Mouse (Mus musculus) NIH3T3 (cell line): ENCODE results near the gene Dph5.
A peak's percentile ranks its signal among the peaks of the same experiment; 100 is the strongest.

ENCODE experiments used
- DNase-seq: peaks from one replicate; pipeline ENCODE4 v3.0.0-alpha.2; 2012; ENCODE audit warnings: low read depth

Gene Dph5

GRCm38 (mm10) chr3:115887427-115888309 is at the start of gene Dph5:
Gene Dph5 (plus strand): TSS chr3:115887837.
- peak; percentile 95 for DNase-seq

GRCm38 (mm10) chr3:115844566-115844965 is 43.1 kb upstream of the Dph5 start:
- DNase-seq, result no peak

GRCm38 (mm10) chr3:115845032-115845618 is 42.5 kb upstream of the Dph5 start:
- DNase-seq, result no peak

GRCm38 (mm10) chr3:115845724-115846123 is 41.9 kb upstream of the Dph5 start:
- DNase-seq, result no peak

GRCm38 (mm10) chr3:115846153-115846552 is 41.5 kb upstream of the Dph5 start:
- DNase-seq, result no peak

GRCm38 (mm10) chr3:115848686-115849480 is 38.8 kb upstream of the Dph5 start:
- DNase-seq, result peak; percentile 90

- DNase-seq, result no peak
These were observed 36.7 kb upstream of the Dph5 start for GRCm38 (mm10) chr3:115850946-115851345.

GRCm38 (mm10) chr3:115854672-115855191 is 32.9 kb upstream of the Dph5 start:
- DNase-seq, result no peak

GRCm38 (mm10) chr3:115855576-115855975 is 32.1 kb upstream of the Dph5 start:
- DNase-seq, result no peak

- DNase-seq, result no peak
These were observed 31.1 kb upstream of the Dph5 start for GRCm38 (mm10) chr3:115856484-115857022.

- DNase-seq, result no peak
These were observed 30.2 kb upstream of the Dph5 start for GRCm38 (mm10) chr3:115857436-115857835.

- peak; percentile 28 for DNase-seq
These were observed 28.8 kb upstream of the Dph5 start for GRCm38 (mm10) chr3:115858822-115859221.

- DNase-seq, result peak; percentile 52
These were observed 26.9 kb upstream of the Dph5 start for GRCm38 (mm10) chr3:115860780-115861179.

- DNase-seq, result no peak
These were observed 24.1 kb upstream of the Dph5 start for GRCm38 (mm10) chr3:115863487-115863886.

- peak; percentile 86 for DNase-seq
These were observed 20.5 kb upstream of the Dph5 start for GRCm38 (mm10) chr3:115867150-115867549.

GRCm38 (mm10) chr3:115867901-115868300 is 19.7 kb upstream of the Dph5 start:
- DNase-seq, result peak; percentile 54

- no peak for DNase-seq
These were observed 18.3 kb upstream of the Dph5 start for GRCm38 (mm10) chr3:115869360-115869759.

GRCm38 (mm10) chr3:115875551-115875950 is 12.1 kb upstream of the Dph5 start:
- no peak for DNase-seq

GRCm38 (mm10) chr3:115877133-115877532 is 10.5 kb upstream of the Dph5 start:
- no peak for DNase-seq

GRCm38 (mm10) chr3:115884086-115884485 is 3.6 kb upstream of the Dph5 start:
- DNase-seq, result peak; percentile 17

- no peak for DNase-seq
These were observed 871 bp downstream of the Dph5 start for GRCm38 (mm10) chr3:115888310-115889106.
